Mouse (Mus musculus) kidney, embryonic 16.5 days (tissue): ENCODE results near the gene Mia3. TPM values are rescaled to one million over a fixed set of nuclear protein-coding genes. Genes with fewer than 3 reads are reported as not detected.
A peak's percentile ranks its signal among the peaks of the same experiment; 100 is the strongest.
"Not testable (repeated sequence)": the region's sequence is repeated elsewhere in the genome, so short reads cannot be mapped to it uniquely, and the experiment has no call there.

Experiments
- ATAC-seq: fragments of 200-750 bp; cut with Nextera tagmentation; 2 replicates; pipeline ENCODE4 v1.8.0; 2017; ENCODE audit warnings: moderate TSS enrichment; ENCODE audit not compliant: low FRiP score, low TSS enrichment
- H3K27ac ChIP-seq: fragments of 300-500 bp; sonication (generic); 2 replicates; pipeline ENCODE4 v1.5.1; 2014; ENCODE audit warnings: low read length
- H3K27me3 ChIP-seq: fragments of 300-500 bp; sonication (generic); 2 replicates; pipeline ENCODE4 v1.6.1; 2014; ENCODE audit warnings: low read length, control low read depth, mixed read lengths; ENCODE audit not compliant: insufficient read depth
- H3K36me3 ChIP-seq: fragments of 300-500 bp; sonication (generic); 2 replicates; pipeline ENCODE4 v1.6.1; 2014; ENCODE audit warnings: low read length, control low read depth, mixed read lengths; ENCODE audit not compliant: insufficient read depth
- H3K4me1 ChIP-seq: fragments of 300-500 bp; sonication (generic); 2 replicates; pipeline ENCODE4 v1.6.1; 2014; ENCODE audit warnings: low read length, control low read depth, mixed read lengths; ENCODE audit not compliant: insufficient read depth
- H3K4me2 ChIP-seq: fragments of 300-500 bp; sonication (generic); replicated peaks from 2 replicates; pipeline ENCODE4 v1.6.1; 2014; ENCODE audit warnings: low read depth, low read length
- H3K4me3 ChIP-seq: fragments of 300-500 bp; sonication (generic); 2 replicates; pipeline ENCODE4 v1.5.1; 2014; ENCODE audit warnings: mild to moderate bottlenecking, low read length
- H3K9ac ChIP-seq: fragments of 300-500 bp; sonication (generic); replicated peaks from 2 replicates; pipeline ENCODE4 v1.6.1; 2014; ENCODE audit warnings: low read length
- H3K9me3 ChIP-seq: fragments of 300-500 bp; sonication (generic); 2 replicates; pipeline ENCODE4 v1.6.1; 2016; ENCODE audit warnings: low read length, control low read depth
- WGBS: fragments of 180-500 bp; shearing (Covaris S2); extraction: QIAGEN DNeasy Blood & Tissue Kit; methylation state at CpG from one replicate; pipeline ENCODE4 v1.1.7; 2014; 5-methylcytosine and 5-hydroxymethylcytosine counted together
- polyA plus RNA-seq: library from polyadenylated mRNA; unstranded; fragments of >200 nt; fragmentation: Nextera tagmentation; extraction: Ambion mirVana; gene quantifications from 2 replicates; pipeline ENCODE4 v1.2.1, GENCODE M21; 2015

Mia3 gene
- polyA plus RNA-seq, 1 experiment from 2014 or later, result 94.8 TPM

GRCm38 (mm10) chr1:183345817-183346195, 23.5 kb downstream of the Mia3 start:
- Histone ChIP-seq H3K4me3 (peak overlapping the region; percentile 97), H3K36me3 (peaks cover 25% of the 10 kb centered on the region), H3K27me3 (no peaks in the 10 kb centered on the region), H3K9me3 (no peaks in the 10 kb centered on the region), H3K4me1 (peaks cover 9% of the 10 kb centered on the region), H3K4me2 (peak overlapping the region; percentile 87), H3K27ac (peak overlapping the region; percentile 87), H3K9ac (peak overlapping the region; percentile 91)
- ATAC-seq, result peak; percentile 55; the same call in 1 of the 2 replicates
- 4% methylated on average over 10 of the region's 10 CpGs for WGBS

GRCm38 (mm10) chr1:183344886-183345816, 24.2 kb downstream of the Mia3 start:
- Histone ChIP-seq H3K27ac (peak overlapping the region; percentile 87), H3K4me2 (peak overlapping the region; percentile 87), H3K36me3 (peaks cover 30% of the 10 kb centered on the region), H3K9ac (peak overlapping the region; percentile 91), H3K4me3 (peak overlapping the region; percentile 97), H3K27me3 (no peaks in the 10 kb centered on the region), H3K4me1 (peaks cover 9% of the 10 kb centered on the region), H3K9me3 (no peaks in the 10 kb centered on the region)
- ATAC-seq, result peak; percentile 96
- under 1% methylated on average over 71 of the region's 72 CpGs for WGBS

DNA sequence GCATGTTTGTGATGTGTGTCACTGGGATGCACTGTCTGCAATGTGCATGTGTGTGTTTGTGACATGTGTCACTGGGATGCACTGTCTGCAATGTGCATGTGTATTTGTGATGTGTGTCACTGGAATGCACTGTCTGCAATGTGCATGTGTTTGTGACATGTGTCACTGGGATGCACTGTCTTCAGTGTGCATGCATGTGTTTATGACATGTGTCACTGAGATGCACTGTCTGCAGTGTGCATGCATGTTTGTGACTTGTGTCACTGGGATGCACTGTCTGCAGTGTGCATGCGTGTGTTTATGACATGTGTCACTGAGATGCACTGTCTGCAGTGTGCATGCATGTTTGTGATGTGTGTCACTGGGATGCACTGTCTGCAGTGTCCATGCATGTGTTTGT, 26.5 kb downstream of the Mia3 start:
- H3K4me3 ChIP-seq, H3K27me3 ChIP-seq, H3K27ac ChIP-seq, H3K4me2 ChIP-seq, H3K9me3 ChIP-seq, H3K9ac ChIP-seq, ATAC-seq, H3K4me1 ChIP-seq: not testable (repeated sequence)
- WGBS, result 100% methylated on average over 1 of the region's 1 CpGs
- peaks cover 25% of the 10 kb centered on the region for H3K36me3 ChIP-seq

GRCm38 (mm10) chr1:183327171-183327570, 42.2 kb downstream of the Mia3 start:
- Histone ChIP-seq H3K27me3 (no peaks in the 10 kb centered on the region), H3K9me3 (0 out of 2 replicates have a peak, but pooled peaks cover 3% of the 10 kb centered on the region), H3K4me3 (no peak overlapping the region), H3K4me1 (no peaks in the 10 kb centered on the region), H3K4me2 (no peak overlapping the region), H3K9ac (no peak overlapping the region), H3K36me3 (peaks cover 76% of the 10 kb centered on the region), H3K27ac (no peak overlapping the region)
- no peak for ATAC-seq
- WGBS, result 85% methylated on average over 8 of the region's 8 CpGs

DNA sequence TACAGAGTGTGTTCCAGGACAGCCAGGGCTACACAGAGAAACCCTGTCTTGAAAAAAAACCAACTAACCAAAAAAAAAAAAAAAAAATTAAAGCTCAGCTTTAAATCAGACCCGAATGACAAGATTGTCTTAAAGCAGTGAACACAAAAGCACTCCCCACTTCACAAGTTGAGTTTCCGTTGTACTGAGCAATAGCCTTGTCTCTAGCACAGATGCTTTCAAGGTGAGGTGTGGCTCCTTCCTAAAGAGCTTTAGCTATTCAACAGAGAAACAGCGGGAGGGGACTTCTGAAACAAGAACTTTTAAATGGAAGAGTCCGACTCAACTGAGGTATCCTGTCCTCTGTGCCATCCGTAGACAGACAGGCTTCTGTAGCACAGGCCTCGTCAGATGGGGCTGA, 44.9 kb downstream of the Mia3 start:
- 98% methylated on average over 6 of the region's 6 CpGs for WGBS
- peaks cover 61% of the 10 kb centered on the region for H3K36me3 ChIP-seq
- H3K4me2 ChIP-seq, result no peak overlapping the region
- H3K4me3 ChIP-seq, result no peak overlapping the region
- H3K27ac ChIP-seq, result no peak overlapping the region
- no peak overlapping the region for H3K9ac ChIP-seq
- no peaks in the 10 kb centered on the region for H3K4me1 ChIP-seq
- H3K27me3 ChIP-seq, result no peaks in the 10 kb centered on the region
- ATAC-seq, result no peak
- 0 out of 2 replicates have a peak, but pooled peaks cover 3% of the 10 kb centered on the region for H3K9me3 ChIP-seq

- H3K27ac ChIP-seq, result no peak overlapping the region
- no peak overlapping the region for H3K4me3 ChIP-seq
- 94% methylated on average over 2 of the region's 2 CpGs for WGBS
- ATAC-seq, result no peak
- no peaks in the 10 kb centered on the region for H3K27me3 ChIP-seq
- no peaks in the 10 kb centered on the region for H3K4me1 ChIP-seq
- 0 out of 2 replicates have a peak, but pooled peaks cover 3% of the 10 kb centered on the region for H3K9me3 ChIP-seq
- peaks cover 58% of the 10 kb centered on the region for H3K36me3 ChIP-seq
- H3K9ac ChIP-seq, result no peak overlapping the region
- no peak overlapping the region for H3K4me2 ChIP-seq
These were observed 45.4 kb downstream of the Mia3 start for GRCm38 (mm10) chr1:183323923-183324322.

- H3K36me3 ChIP-seq, result peaks cover 57% of the 10 kb centered on the region
- H3K4me3 ChIP-seq, H3K4me2 ChIP-seq, H3K9ac ChIP-seq, H3K27me3 ChIP-seq, H3K27ac ChIP-seq, H3K9me3 ChIP-seq, H3K4me1 ChIP-seq, ATAC-seq: not testable (repeated sequence)
- WGBS, result 79% methylated on average over 5 of the region's 5 CpGs
These were observed 46.9 kb downstream of the Mia3 start for GRCm38 (mm10) chr1:183322496-183322895.

DNA sequence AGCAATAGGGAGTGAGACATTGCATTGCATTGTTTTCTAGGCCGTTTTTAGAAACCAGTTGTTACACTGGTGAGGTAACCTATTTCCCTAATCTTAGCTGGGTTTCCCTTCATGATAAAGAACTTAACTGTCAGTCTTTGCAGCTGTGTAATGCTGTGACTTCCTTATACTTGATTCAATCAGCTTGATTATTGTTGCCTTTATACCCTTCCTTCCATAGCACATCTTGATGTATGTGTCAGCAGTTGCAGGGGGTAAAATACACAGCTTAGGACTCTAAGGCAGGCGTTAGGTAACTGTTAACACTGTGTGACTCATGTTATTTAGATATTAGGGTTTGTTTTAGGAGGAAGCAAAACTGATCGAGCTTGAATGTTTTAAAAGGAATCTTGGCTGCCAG, 48.6 kb downstream of the Mia3 start:
- no peak for ATAC-seq
- Histone ChIP-seq H3K4me2 (no peak overlapping the region), H3K27me3 (no peaks in the 10 kb centered on the region), H3K36me3 (peaks cover 54% of the 10 kb centered on the region), H3K9me3 (0 out of 2 replicates have a peak, but pooled peaks cover 3% of the 10 kb centered on the region), H3K4me3 (no peak overlapping the region), H3K4me1 (no peaks in the 10 kb centered on the region), H3K9ac (no peak overlapping the region), H3K27ac (no peak overlapping the region)
- 80% methylated on average over 3 of the region's 3 CpGs for WGBS

- H3K9me3 ChIP-seq, result no peaks in the 10 kb centered on the region
- no peak overlapping the region for H3K27ac ChIP-seq
- no peak overlapping the region for H3K4me2 ChIP-seq
- no peak for ATAC-seq
- H3K4me1 ChIP-seq, result no peaks in the 10 kb centered on the region
- peaks cover 44% of the 10 kb centered on the region for H3K36me3 ChIP-seq
- H3K9ac ChIP-seq, result no peak overlapping the region
- no peak overlapping the region for H3K4me3 ChIP-seq
- H3K27me3 ChIP-seq, result no peaks in the 10 kb centered on the region
- 93% methylated on average over 2 of the region's 2 CpGs for WGBS
These were observed 53.6 kb downstream of the Mia3 start for GRCm38 (mm10) chr1:183315783-183316182.

DNA sequence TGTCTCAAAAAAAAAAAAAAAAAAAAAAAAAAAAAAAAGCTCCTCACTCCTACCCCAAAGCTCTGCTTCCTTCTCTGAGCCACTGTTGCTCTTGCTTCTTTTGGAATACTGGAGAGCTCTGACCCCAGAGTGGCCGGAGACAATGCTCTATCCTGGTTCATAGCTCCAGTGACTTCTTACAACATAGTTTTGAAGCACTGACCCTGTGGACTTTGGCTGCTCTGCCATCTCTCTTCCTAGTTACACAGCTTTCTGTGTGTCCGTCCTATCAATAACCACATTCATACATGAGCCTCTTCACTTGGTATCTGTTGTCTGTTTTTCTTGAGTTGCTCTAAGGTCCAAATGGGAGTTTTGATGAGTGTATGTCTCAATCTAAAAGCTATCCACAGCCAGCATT, 57.3 kb downstream of the Mia3 start:
- Histone ChIP-seq H3K9ac (no peak overlapping the region), H3K27me3 (no peaks in the 10 kb centered on the region), H3K4me1 (no peaks in the 10 kb centered on the region), H3K27ac (no peak overlapping the region), H3K4me2 (no peak overlapping the region), H3K36me3 (peaks cover 35% of the 10 kb centered on the region), H3K4me3 (no peak overlapping the region), H3K9me3 (no peaks in the 10 kb centered on the region)
- no peak for ATAC-seq
- 93% methylated on average over 2 of the region's 2 CpGs for WGBS
